17 mouse cellular contexts compared by ENCODE assay signal in the genomic region with DNA sequence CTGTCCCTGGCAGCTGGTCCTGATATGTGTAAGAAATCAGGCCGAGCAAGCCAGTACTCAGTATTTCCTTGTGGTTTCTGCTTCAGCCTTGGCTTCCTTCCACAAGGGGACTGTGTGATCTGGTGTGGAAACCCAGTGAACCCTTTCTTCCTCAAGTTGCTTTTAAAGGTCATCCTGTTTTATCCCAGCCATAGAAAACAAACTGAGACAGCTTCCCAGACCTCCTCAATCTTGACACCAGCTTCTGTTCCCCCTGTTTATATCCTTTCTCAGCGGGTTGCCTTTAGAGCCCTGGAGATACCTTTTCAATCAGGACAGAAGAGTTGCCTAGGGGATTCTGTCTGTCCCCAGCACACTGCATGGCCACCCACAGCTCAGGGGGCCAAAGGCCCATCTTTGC.
DNase-seq lines count a peak whose midpoint lies in the region; ATAC-seq lines count a peak whose summit lies in the region.
"Had no signal": no experiment of that assay in that cellular context is flagged by ENCODE, and none has a peak within 500 bp of the region (broad histone marks: within the 10 kb centered on the region; RNA-seq: fewer than 3 reads in every experiment).

No protein-coding gene starts in this region.

- no peaks in the 10 kb centered on the region for H3K27me3 ChIP-seq in kidney, embryonic 16.5 days (ENCODE audit: insufficient read depth, low read length)
- H3K27me3 ChIP-seq in kidney, embryonic 14.5 days (ENCODE audit: control insufficient read depth, insufficient read depth, low read length): no peaks in the 10 kb centered on the region
- H3K27me3 ChIP-seq in midbrain, embryonic 14.5 days (ENCODE audit: control insufficient read depth, insufficient read depth, low read length): no peaks in the 10 kb centered on the region
- no peaks in the 10 kb centered on the region for H3K27me3 ChIP-seq in midbrain, embryonic 13.5 days
- H3K27me3 ChIP-seq in hindbrain, embryonic 16.5 days (replicated peaks; ENCODE audit: control insufficient read depth, insufficient read depth, low read length): no peaks in the 10 kb centered on the region
- H3K27me3 ChIP-seq in neural tube, embryonic 15.5 days (replicated peaks): no peaks in the 10 kb centered on the region
- H3K27me3 ChIP-seq: limb, embryonic 12.5 days; liver, embryonic 15.5 days had no signal

- no peaks in the 10 kb centered on the region for H3K36me3 ChIP-seq in kidney, embryonic 16.5 days (ENCODE audit: insufficient read depth, low read length)
- no peaks in the 10 kb centered on the region for H3K36me3 ChIP-seq in kidney, embryonic 14.5 days (ENCODE audit: control insufficient read depth, insufficient read depth, low read length)
- no peaks in the 10 kb centered on the region for H3K36me3 ChIP-seq in midbrain, embryonic 14.5 days (ENCODE audit: control insufficient read depth, insufficient read depth, low read length)
- no peaks in the 10 kb centered on the region for H3K36me3 ChIP-seq in midbrain, embryonic 13.5 days
- H3K36me3 ChIP-seq in hindbrain, embryonic 16.5 days (ENCODE audit: control insufficient read depth, insufficient read depth, low read length): no peaks in the 10 kb centered on the region
- H3K36me3 ChIP-seq in neural tube, embryonic 15.5 days: no peaks in the 10 kb centered on the region
- H3K36me3 ChIP-seq: limb, embryonic 12.5 days; liver, embryonic 15.5 days had no signal

- no peak overlapping the region for H3K4me2 ChIP-seq in kidney, embryonic 16.5 days (replicated peaks; ENCODE audit: low read depth, low read length)
- no peak overlapping the region for H3K4me2 ChIP-seq in kidney, embryonic 14.5 days (replicated peaks; ENCODE audit: low read depth, low read length)
- H3K4me2 ChIP-seq in midbrain, embryonic 14.5 days (ENCODE audit: low read length): no peak overlapping the region
- H3K4me2 ChIP-seq in midbrain, embryonic 13.5 days (replicated peaks): no peak overlapping the region
- H3K4me2 ChIP-seq in hindbrain, embryonic 16.5 days (ENCODE audit: low read length): no peak overlapping the region
- no peak overlapping the region for H3K4me2 ChIP-seq in neural tube, embryonic 15.5 days
- H3K4me2 ChIP-seq: limb, embryonic 12.5 days; liver, embryonic 15.5 days had no signal

- DNase-seq in midbrain, embryonic 14.5 days: peak; percentile 9
- DNase-seq in heart, postnatal 14 days: no peak
- DNase-seq in thymus, postnatal 4 days: no peak
- DNase-seq: cerebellum, adult 11 months; gastrocnemius, adult 2 months; retina, postnatal 1 day; thymus, adult 2 months had no signal

- 15% methylated on average over 2 of the region's 2 CpGs for WGBS in kidney, embryonic 16.5 days
- 23% methylated on average over 2 of the region's 2 CpGs for WGBS in kidney, embryonic 14.5 days
- 0% methylated on average over 2 of the region's 2 CpGs for WGBS in midbrain, embryonic 14.5 days
- WGBS in midbrain, embryonic 13.5 days: 8% methylated on average over 2 of the region's 2 CpGs
- 6% methylated on average over 2 of the region's 2 CpGs for WGBS in hindbrain, embryonic 16.5 days
- 10% methylated on average over 2 of the region's 2 CpGs for WGBS in neural tube, embryonic 15.5 days

- intact Hi-C loops in heart, postnatal 14 days (cut with DNase I): no loop called here

- no peak for ATAC-seq in kidney, embryonic 16.5 days (ENCODE audit: low FRiP score, low TSS enrichment)
- ATAC-seq in kidney, embryonic 14.5 days (ENCODE audit: low FRiP score, low TSS enrichment): no peak
- no peak for ATAC-seq in midbrain, embryonic 14.5 days (ENCODE audit: low FRiP score, low TSS enrichment)
- no peak for ATAC-seq in midbrain, embryonic 13.5 days
- peak; percentile 79 for ATAC-seq in hindbrain, embryonic 16.5 days
- peak; percentile 50; the same call in 1 of the 2 replicates for ATAC-seq in neural tube, embryonic 15.5 days (ENCODE audit: low FRiP score)
- ATAC-seq: forebrain, embryonic 16.5 days had no signal

- 0 out of 2 replicates have a peak overlapping the region, but pooled peaks have one; percentile 38 for H3K27ac ChIP-seq in kidney, embryonic 16.5 days (ENCODE audit: low read length)
- H3K27ac ChIP-seq in kidney, embryonic 14.5 days (ENCODE audit: low read depth, low read length): no peak overlapping the region
- no peak overlapping the region for H3K27ac ChIP-seq in midbrain, embryonic 14.5 days (replicated peaks; ENCODE audit: low read depth, low read length)
- H3K27ac ChIP-seq in midbrain, embryonic 13.5 days: no peak overlapping the region
- no peak overlapping the region for H3K27ac ChIP-seq in hindbrain, embryonic 16.5 days (ENCODE audit: low read depth, low read length)
- 0 out of 2 replicates have a peak overlapping the region, but pooled peaks have one; percentile 54 for H3K27ac ChIP-seq in neural tube, embryonic 15.5 days (replicated peaks)
- H3K27ac ChIP-seq: gastrocnemius, adult 2 months; layer of hippocampus, adult 2 months; left cerebral cortex, adult 2 months; limb, embryonic 12.5 days; liver, embryonic 15.5 days had no signal

- H3K9me3 ChIP-seq in kidney, embryonic 16.5 days (ENCODE audit: low read length): 0 out of 2 replicates have a peak, but pooled peaks cover 3% of the 10 kb centered on the region
- H3K9me3 ChIP-seq in kidney, embryonic 14.5 days (ENCODE audit: control insufficient read depth, low read length): no peaks in the 10 kb centered on the region
- H3K9me3 ChIP-seq in midbrain, embryonic 14.5 days (ENCODE audit: control insufficient read depth, low read length): no peaks in the 10 kb centered on the region
- no peaks in the 10 kb centered on the region for H3K9me3 ChIP-seq in midbrain, embryonic 13.5 days
- no peaks in the 10 kb centered on the region for H3K9me3 ChIP-seq in hindbrain, embryonic 16.5 days (ENCODE audit: control insufficient read depth, low read length)
- no peaks in the 10 kb centered on the region for H3K9me3 ChIP-seq in neural tube, embryonic 15.5 days (replicated peaks)
- H3K9me3 ChIP-seq: limb, embryonic 12.5 days; liver, embryonic 15.5 days had no signal

- H3K9ac ChIP-seq in kidney, embryonic 16.5 days (replicated peaks; ENCODE audit: low read length): no peak overlapping the region
- no peak overlapping the region for H3K9ac ChIP-seq in kidney, embryonic 14.5 days (ENCODE audit: low read depth, low read length)
- H3K9ac ChIP-seq in midbrain, embryonic 14.5 days (replicated peaks; ENCODE audit: low read length): no peak overlapping the region
- no peak overlapping the region for H3K9ac ChIP-seq in midbrain, embryonic 13.5 days (replicated peaks)
- H3K9ac ChIP-seq in hindbrain, embryonic 16.5 days (ENCODE audit: low read depth, low read length): no peak overlapping the region
- no peak overlapping the region for H3K9ac ChIP-seq in neural tube, embryonic 15.5 days (replicated peaks)
- H3K9ac ChIP-seq: limb, embryonic 12.5 days; liver, embryonic 15.5 days had no signal

- H3K4me3 ChIP-seq in kidney, embryonic 16.5 days (ENCODE audit: low read length): no peak overlapping the region
- no peak overlapping the region for H3K4me3 ChIP-seq in kidney, embryonic 14.5 days (ENCODE audit: low read length)
- no peak overlapping the region for H3K4me3 ChIP-seq in midbrain, embryonic 14.5 days (replicated peaks; ENCODE audit: low read depth, low read length)
- no peak overlapping the region for H3K4me3 ChIP-seq in midbrain, embryonic 13.5 days (replicated peaks)
- H3K4me3 ChIP-seq in hindbrain, embryonic 16.5 days (ENCODE audit: low read length): no peak overlapping the region
- H3K4me3 ChIP-seq in neural tube, embryonic 15.5 days (replicated peaks): no peak overlapping the region
- H3K4me3 ChIP-seq: gastrocnemius, adult 2 months; layer of hippocampus, adult 2 months; left cerebral cortex, adult 2 months; limb, embryonic 12.5 days; liver, embryonic 15.5 days had no signal

- H3K4me1 ChIP-seq in kidney, embryonic 16.5 days (ENCODE audit: insufficient read depth, low read length): peaks cover 9% of the 10 kb centered on the region
- H3K4me1 ChIP-seq in kidney, embryonic 14.5 days (ENCODE audit: control insufficient read depth, insufficient read depth, low read length): 0 out of 2 replicates have a peak, but pooled peaks cover 3% of the 10 kb centered on the region
- no peaks in the 10 kb centered on the region for H3K4me1 ChIP-seq in midbrain, embryonic 14.5 days (ENCODE audit: control insufficient read depth, insufficient read depth, low read length)
- no peaks in the 10 kb centered on the region for H3K4me1 ChIP-seq in midbrain, embryonic 13.5 days (replicated peaks)
- no peaks in the 10 kb centered on the region for H3K4me1 ChIP-seq in hindbrain, embryonic 16.5 days (ENCODE audit: control insufficient read depth, insufficient read depth, low read depth, low read length)
- no peaks in the 10 kb centered on the region for H3K4me1 ChIP-seq in neural tube, embryonic 15.5 days
- H3K4me1 ChIP-seq: limb, embryonic 12.5 days; liver, embryonic 15.5 days had no signal

Comparison
In these comparisons a context has a peak if more than half of its experiments do, and no peak if none do; other contexts are left out.
1. H3K27ac ChIP-seq: peak in kidney, embryonic 16.5 days (single experiment) and neural tube, embryonic 15.5 days (single experiment); none in kidney, embryonic 14.5 days (single experiment), midbrain, embryonic 14.5 days (single experiment), midbrain, embryonic 13.5 days (single experiment) and hindbrain, embryonic 16.5 days (single experiment).
2. ATAC-seq: peak in hindbrain, embryonic 16.5 days (single experiment) and neural tube, embryonic 15.5 days (single experiment); none in kidney, embryonic 16.5 days (single experiment), kidney, embryonic 14.5 days (single experiment), midbrain, embryonic 14.5 days (single experiment) and midbrain, embryonic 13.5 days (single experiment).